Mouse (Mus musculus) CD4-positive helper T cell, adult 2 months (primary cell): ENCODE measurements at regions not wholly inside any gene's neighbourhood (a gene's known extent, or its start where the extent isn't known, plus 50 kb on each side); places are given as distances from the start of the nearest gene placed in this dataset.

Source experiments
- DNase-seq: peaks from one replicate; pipeline ENCODE4 v3.0.0-alpha.2; 2012; ENCODE audit warnings: low read depth, missing footprints, low spot score

- DNase-seq = no peak
Observed at GRCm38 (mm10) chr1:61562091-61562490, 76.5 kb upstream of the Pard3b start.

- DNase-seq = no peak
Observed at GRCm38 (mm10) chr1:61565471-61565870, 73.2 kb upstream of the Pard3b start.

GRCm38 (mm10) chr1:61574276-61574675 is 64.3 kb upstream of the Pard3b start:
- no peak for DNase-seq

- DNase-seq = no peak
Observed at GRCm38 (mm10) chr1:61576758-61577157, 61.9 kb upstream of the Pard3b start.

GRCm38 (mm10) chr1:61587251-61587650 is 51.4 kb upstream of the Pard3b start:
- no peak for DNase-seq
